Mouse (Mus musculus): ENCODE measurements around the gene Grk6. TPM values are rescaled to one million over a fixed set of nuclear protein-coding genes. Genes with fewer than 3 reads are reported as not detected.

Grk6 gene
- polyA plus RNA-seq, 1 experiment: 52.7 TPM

- H3K4me3 ChIP-seq (replicated peaks; ENCODE audit: insufficient read depth, low read depth, low read length): no peak overlapping the region
- peak; percentile 91 for TF ChIP-seq CTCF (IDR thresholded peaks at IDR 0.05; ENCODE audit: borderline replicate concordance, insufficient read depth, low read depth, low read length)
- no peak for TF ChIP-seq POLR2A (IDR thresholded peaks at IDR 0.05; ENCODE audit: borderline replicate concordance, insufficient read depth, low read length)
- DNase-seq: peak; percentile 78 to 89
- WGBS: 9% methylated on average over 12 of the region's 12 CpGs
- peaks cover 7% of the 10 kb centered on the region for H3K4me1 ChIP-seq (ENCODE audit: control insufficient read depth, insufficient read depth, low read length)
- H3K27me3 ChIP-seq (ENCODE audit: control insufficient read depth, insufficient read depth, low read length): no peaks in the 10 kb centered on the region
- no peak overlapping the region for H3K27ac ChIP-seq (ENCODE audit: insufficient read depth, low read length)
Observed at GRCm38 (mm10) chr13:55418004-55418403, 26.9 kb upstream of the Grk6 start.

DNA sequence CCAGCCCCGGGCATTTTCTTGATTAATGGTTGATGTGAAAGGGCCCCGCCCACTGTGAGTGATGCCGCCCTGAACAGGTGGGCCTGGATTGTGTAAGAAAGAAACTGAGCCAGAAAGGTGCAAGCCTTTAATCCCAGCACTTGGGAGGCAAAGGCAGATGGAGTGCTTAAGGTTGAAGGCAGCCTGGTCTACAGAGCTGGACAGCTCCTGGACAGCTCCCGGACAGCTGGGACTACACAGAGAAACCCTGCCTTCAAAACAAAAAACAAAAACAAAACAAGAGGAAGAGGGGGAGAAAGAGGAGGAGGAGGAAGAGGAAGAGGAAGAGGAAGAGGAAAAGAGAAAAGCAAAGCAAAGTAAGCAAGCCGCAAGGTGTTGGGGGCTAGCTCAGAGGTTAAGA is 25.7 kb upstream of the Grk6 start:
- Histone ChIP-seq H3K4me1 (ENCODE audit: control insufficient read depth, insufficient read depth, low read length) (peaks cover 7% of the 10 kb centered on the region), H3K27me3 (ENCODE audit: control insufficient read depth, insufficient read depth, low read length) (no peaks in the 10 kb centered on the region), H3K4me3 (replicated peaks; ENCODE audit: insufficient read depth, low read depth, low read length) (no peak overlapping the region), H3K27ac (ENCODE audit: insufficient read depth, low read length) (no peak overlapping the region)
- DNase-seq: no peak
- TF ChIP-seq CTCF (IDR thresholded peaks at IDR 0.05; ENCODE audit: borderline replicate concordance, insufficient read depth, low read depth, low read length): no peak
- TF ChIP-seq POLR2A (IDR thresholded peaks at IDR 0.05; ENCODE audit: borderline replicate concordance, insufficient read depth, low read length): no peak
- 85% methylated on average over 5 of the region's 5 CpGs for WGBS

DNA sequence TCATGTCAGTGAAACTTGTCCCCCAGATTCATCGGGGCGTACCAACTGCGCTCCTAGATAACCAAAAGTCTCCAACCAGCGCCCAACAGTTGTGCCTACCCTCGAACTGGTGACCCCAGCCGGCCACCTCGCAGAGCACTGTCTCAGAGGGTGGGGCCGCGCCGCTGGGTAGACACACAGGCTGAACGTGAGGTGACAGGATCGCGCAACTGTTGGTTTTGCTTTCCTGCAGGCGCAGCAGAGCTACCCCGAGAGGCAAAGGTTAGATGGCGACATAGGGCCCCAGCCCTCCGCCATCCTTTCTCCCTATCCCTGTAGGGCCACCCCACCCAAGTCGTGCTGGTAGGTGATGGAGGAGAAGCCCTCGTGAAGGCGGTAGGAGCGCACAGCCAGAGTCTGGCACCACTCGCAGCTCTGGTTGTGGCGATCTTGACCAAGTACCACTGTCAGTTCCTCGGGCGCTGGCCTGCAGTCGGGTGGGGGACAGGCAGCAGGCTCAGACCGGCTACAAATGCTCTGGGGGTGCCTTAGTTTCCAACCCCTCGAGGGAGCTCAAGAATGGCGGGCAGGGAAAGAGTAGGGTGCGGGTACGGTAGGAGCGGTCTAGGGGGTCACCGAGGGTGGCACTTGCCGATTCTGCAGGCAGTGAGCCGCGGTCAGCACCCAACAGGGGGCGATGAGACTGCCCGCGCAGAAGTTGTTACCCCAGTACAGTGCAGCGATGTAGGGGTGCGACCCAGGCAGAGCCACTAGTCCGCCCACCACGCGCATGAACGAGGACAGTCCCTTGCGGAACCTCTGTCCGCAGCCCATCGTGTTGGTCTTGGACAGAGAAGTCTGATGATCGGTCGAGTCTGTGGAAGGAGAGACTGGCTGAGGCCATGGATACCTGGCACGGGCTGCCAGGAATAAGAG is 24.6 kb upstream of the Grk6 start:
- TF ChIP-seq CTCF (IDR thresholded peaks at IDR 0.05; ENCODE audit: borderline replicate concordance, insufficient read depth, low read depth, low read length) (no peak), POLR2A (IDR thresholded peaks at IDR 0.05; ENCODE audit: borderline replicate concordance, insufficient read depth, low read length) (no peak)
- H3K27me3 ChIP-seq (ENCODE audit: control insufficient read depth, insufficient read depth, low read length): no peaks in the 10 kb centered on the region
- WGBS: 30% methylated on average over 50 of the region's 51 CpGs
- H3K27ac ChIP-seq (ENCODE audit: insufficient read depth, low read length): no peak overlapping the region
- H3K4me3 ChIP-seq (replicated peaks; ENCODE audit: insufficient read depth, low read depth, low read length): no peak overlapping the region
- H3K4me1 ChIP-seq (ENCODE audit: control insufficient read depth, insufficient read depth, low read length): peaks cover 4% of the 10 kb centered on the region; the same call in 1 of the 2 replicates
- DNase-seq: peak in 1 of 2 experiments; percentile 16

GRCm38 (mm10) chr13:55420933-55421800 is 23.7 kb upstream of the Grk6 start:
- WGBS: 15% methylated on average over 35 of the region's 35 CpGs
- Histone ChIP-seq H3K27ac (ENCODE audit: insufficient read depth, low read length) (no peak overlapping the region), H3K4me3 (replicated peaks; ENCODE audit: insufficient read depth, low read depth, low read length) (peak overlapping the region; percentile 23), H3K27me3 (ENCODE audit: control insufficient read depth, insufficient read depth, low read length) (no peaks in the 10 kb centered on the region), H3K4me1 (ENCODE audit: control insufficient read depth, insufficient read depth, low read length) (peaks cover 4% of the 10 kb centered on the region; the same call in 1 of the 2 replicates)
- peak; percentile 77 for TF ChIP-seq CTCF (IDR thresholded peaks at IDR 0.05; ENCODE audit: borderline replicate concordance, insufficient read depth, low read depth, low read length)
- no peak for TF ChIP-seq POLR2A (IDR thresholded peaks at IDR 0.05; ENCODE audit: borderline replicate concordance, insufficient read depth, low read length)
- peak; percentile 57 to 71 for DNase-seq

DNA sequence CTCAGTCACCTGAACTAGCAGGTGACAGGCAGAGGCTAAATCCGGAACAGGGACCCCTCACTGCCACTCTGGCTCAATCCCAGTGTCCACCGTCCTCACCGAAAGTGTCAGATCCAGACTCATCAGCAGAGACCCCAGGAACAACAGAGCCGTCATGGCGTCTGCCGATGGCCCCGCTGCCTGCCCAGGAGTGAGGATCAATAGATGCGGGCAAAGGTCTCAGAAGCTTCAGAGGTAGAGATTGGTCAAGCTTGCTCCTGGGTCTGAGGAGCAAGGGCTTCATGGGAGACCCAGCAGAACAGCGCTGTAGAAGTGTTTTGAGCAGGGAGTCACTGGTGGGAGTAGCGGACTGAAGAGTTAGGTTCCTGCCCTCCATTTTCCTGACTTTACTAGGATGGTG is 18.3 kb upstream of the Grk6 start, which contains the start of gene F12:
F12 (minus strand) TSS at position 181 of the 400 bp plus-strand sequence.
- Histone ChIP-seq H3K4me3 (replicated peaks; ENCODE audit: insufficient read depth, low read depth, low read length) (no peak within 1 kb of the TSS), H3K27ac (ENCODE audit: insufficient read depth, low read length) (no peak within 1 kb of the TSS), H3K4me1 (ENCODE audit: control insufficient read depth, insufficient read depth, low read length) (peaks cover under 1% of the 10 kb centered on the region; the same call in 1 of the 2 replicates), H3K27me3 (ENCODE audit: control insufficient read depth, insufficient read depth, low read length) (no peaks in the 10 kb centered on the region)
- TF ChIP-seq CTCF (IDR thresholded peaks at IDR 0.05; ENCODE audit: borderline replicate concordance, insufficient read depth, low read depth, low read length) (no peak), POLR2A (IDR thresholded peaks at IDR 0.05; ENCODE audit: borderline replicate concordance, insufficient read depth, low read length) (no peak)
- DNase-seq: no peak
- WGBS: 91% methylated on average over 10 of the region's 10 CpGs

DNA sequence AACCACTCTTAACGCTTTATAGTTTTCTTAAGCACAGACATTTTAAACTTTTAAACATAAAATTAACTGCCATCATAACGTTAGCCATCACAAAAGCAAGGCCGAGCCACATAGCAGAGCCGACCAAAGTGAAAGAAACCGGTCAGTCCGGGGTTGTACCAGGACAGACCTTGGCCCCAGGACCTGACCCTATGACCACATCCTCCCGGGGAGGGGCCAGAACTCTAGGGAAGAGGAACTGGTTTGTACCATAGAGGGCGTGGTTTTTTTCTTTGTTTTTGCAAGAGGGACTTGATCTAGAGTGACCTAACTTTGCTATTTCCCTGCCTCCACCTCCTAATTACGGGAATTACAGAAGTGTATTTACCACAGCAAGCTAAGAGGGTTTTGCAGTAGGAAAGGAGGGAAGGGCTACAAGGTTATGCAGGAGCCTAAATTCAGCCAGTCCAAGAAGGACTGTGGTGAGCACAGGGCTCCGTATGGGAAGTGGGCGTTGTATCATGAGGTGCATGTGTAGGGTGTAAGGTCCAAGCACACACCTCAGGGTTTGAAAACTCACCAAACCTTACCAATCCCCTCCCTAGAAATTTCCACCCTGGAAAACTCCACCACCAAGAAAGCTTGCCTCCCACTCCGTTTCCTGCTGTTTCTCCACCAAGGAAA is 15.5 kb upstream of the Grk6 start:
- WGBS: 82% methylated on average over 12 of the region's 12 CpGs
- Histone ChIP-seq H3K4me3 (replicated peaks; ENCODE audit: insufficient read depth, low read depth, low read length) (no peak overlapping the region), H3K4me1 (ENCODE audit: control insufficient read depth, insufficient read depth, low read length) (no peaks in the 10 kb centered on the region), H3K27ac (ENCODE audit: insufficient read depth, low read length) (no peak overlapping the region), H3K27me3 (ENCODE audit: control insufficient read depth, insufficient read depth, low read length) (no peaks in the 10 kb centered on the region)
- no peak for DNase-seq
- TF ChIP-seq POLR2A (IDR thresholded peaks at IDR 0.05; ENCODE audit: borderline replicate concordance, insufficient read depth, low read length) (no peak), CTCF (IDR thresholded peaks at IDR 0.05; ENCODE audit: borderline replicate concordance, insufficient read depth, low read depth, low read length) (no peak)

GRCm38 (mm10) chr13:55430566-55430965 is 14.3 kb upstream of the Grk6 start:
- WGBS: 76% methylated on average over 2 of the region's 2 CpGs
- TF ChIP-seq CTCF (IDR thresholded peaks at IDR 0.05; ENCODE audit: borderline replicate concordance, insufficient read depth, low read depth, low read length) (no peak), POLR2A (IDR thresholded peaks at IDR 0.05; ENCODE audit: borderline replicate concordance, insufficient read depth, low read length) (no peak)
- no peaks in the 10 kb centered on the region for H3K4me1 ChIP-seq (ENCODE audit: control insufficient read depth, insufficient read depth, low read length)
- H3K27me3 ChIP-seq (ENCODE audit: control insufficient read depth, insufficient read depth, low read length): no peaks in the 10 kb centered on the region
- H3K27ac ChIP-seq (ENCODE audit: insufficient read depth, low read length): no peak overlapping the region
- no peak overlapping the region for H3K4me3 ChIP-seq (replicated peaks; ENCODE audit: insufficient read depth, low read depth, low read length)
- DNase-seq: no peak

Measured in cerebellum, adult 2 months (tissue).